Mouse (Mus musculus) hindbrain, postnatal 0 days (tissue): ENCODE results near the gene Glod4. TPM values are rescaled to one million over a fixed set of nuclear protein-coding genes. Genes with fewer than 3 reads are reported as not detected.

ENCODE experiments used
- ATAC-seq: fragments of 200-750 bp; cut with Nextera tagmentation; 2 replicates; pipeline ENCODE4 v1.8.0; 2017; ENCODE audit warnings: mild to moderate bottlenecking, moderate TSS enrichment, moderate library complexity
- DNase-seq: peaks from one replicate; pipeline ENCODE4 v3.0.0-alpha.2; 2015; ENCODE audit warnings: low spot score
- H3K27ac ChIP-seq: fragments of 300-500 bp; sonication (generic); 2 replicates; pipeline ENCODE4 v1.5.1; 2014; ENCODE audit warnings: mild to moderate bottlenecking
- H3K27me3 ChIP-seq: fragments of 300-500 bp; sonication (generic); 2 replicates; pipeline ENCODE4 v1.6.1; 2014; ENCODE audit warnings: low read length, mixed read lengths; ENCODE audit not compliant: insufficient read depth
- H3K36me3 ChIP-seq: fragments of 300-500 bp; sonication (generic); 2 replicates; pipeline ENCODE4 v1.6.1; 2014; ENCODE audit warnings: low read length, mixed read lengths; ENCODE audit not compliant: insufficient read depth
- H3K4me1 ChIP-seq: fragments of 300-500 bp; sonication (generic); 2 replicates; pipeline ENCODE4 v1.6.1; 2014; ENCODE audit warnings: antibody characterized with exemption, low read length, mixed read lengths; ENCODE audit not compliant: insufficient read depth
- H3K4me2 ChIP-seq: fragments of 300-500 bp; sonication (generic); 2 replicates; pipeline ENCODE4 v1.6.1; 2014; ENCODE audit warnings: low read depth, mild to moderate bottlenecking, low read length, moderate library complexity, mixed read lengths
- H3K4me3 ChIP-seq: fragments of 300-500 bp; sonication (generic); 2 replicates; pipeline ENCODE4 v1.5.1; 2014; ENCODE audit warnings: low read length
- H3K9ac ChIP-seq: fragments of 300-500 bp; sonication (generic); replicated peaks from 2 replicates; pipeline ENCODE4 v1.6.1; 2014; ENCODE audit warnings: mild to moderate bottlenecking, low read length, moderate library complexity, mixed read lengths
- H3K9me3 ChIP-seq: fragments of 300-500 bp; sonication (generic); 2 replicates; pipeline ENCODE4 v1.6.1; 2016; ENCODE audit warnings: low read length, mixed read lengths
- CTCF ChIP-seq: IDR thresholded peaks from 2 replicates; pipeline ENCODE4 v1.5.1; 2016; ENCODE audit warnings: antibody characterized with exemption, control low read depth, low read depth
- WGBS: fragments of 180-500 bp; shearing (Covaris S2); extraction: QIAGEN DNeasy Blood & Tissue Kit; methylation state at CpG from one replicate; pipeline ENCODE4 v1.1.7; 2014; 5-methylcytosine and 5-hydroxymethylcytosine counted together
- polyA plus RNA-seq: library from polyadenylated mRNA; unstranded; fragments of >200 nt; fragmentation: Nextera tagmentation; extraction: Ambion mirVana; gene quantifications from 2 replicates; pipeline ENCODE4 v1.2.1, GENCODE M21; 2015
- total RNA-seq: library from RNA; depleted of rRNA; stranded (reverse); fragments of >200 nt; gene quantifications from 2 replicates; pipeline ENCODE4 v1.2.3, GENCODE M21; 2014

Gene Glod4
- total and polyA plus RNA-seq, 2 experiments from 2014 or later = 34.2 to 118 TPM

DNA sequence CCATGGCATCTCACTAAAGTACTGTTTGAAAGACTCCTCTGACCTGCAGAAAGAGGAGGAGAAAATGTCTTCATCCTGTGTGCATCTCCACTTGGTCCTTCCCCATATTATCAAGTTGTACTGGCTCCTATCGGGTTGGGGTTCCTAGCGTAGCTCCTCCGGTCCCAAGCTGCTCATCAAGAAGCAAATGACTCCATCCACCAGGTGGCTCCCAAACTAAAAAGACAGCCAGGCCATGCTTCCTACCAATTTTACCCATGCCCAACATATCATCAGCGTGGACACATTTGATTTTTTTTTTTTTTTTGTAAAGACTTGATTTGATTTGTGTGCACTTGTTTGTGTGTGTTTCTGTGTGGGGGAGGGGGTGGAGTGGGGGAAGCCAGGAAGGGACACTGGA is 28.9 kb upstream of the Glod4 start:
- Histone ChIP-seq H3K27me3 (no peaks in the 10 kb centered on the region), H3K27ac (no peak overlapping the region), H3K4me2 (no peak overlapping the region), H3K4me1 (0 out of 2 replicates have a peak, but pooled peaks cover 5% of the 10 kb centered on the region), H3K9ac (no peak overlapping the region), H3K36me3 (no peaks in the 10 kb centered on the region), H3K9me3 (no peaks in the 10 kb centered on the region), H3K4me3 (no peak overlapping the region)
- 63% methylated on average over 4 of the region's 4 CpGs for WGBS
- DNase-seq (peak; percentile 63), ATAC-seq (no peak)
- TF ChIP-seq CTCF = peak; percentile 66

DNA sequence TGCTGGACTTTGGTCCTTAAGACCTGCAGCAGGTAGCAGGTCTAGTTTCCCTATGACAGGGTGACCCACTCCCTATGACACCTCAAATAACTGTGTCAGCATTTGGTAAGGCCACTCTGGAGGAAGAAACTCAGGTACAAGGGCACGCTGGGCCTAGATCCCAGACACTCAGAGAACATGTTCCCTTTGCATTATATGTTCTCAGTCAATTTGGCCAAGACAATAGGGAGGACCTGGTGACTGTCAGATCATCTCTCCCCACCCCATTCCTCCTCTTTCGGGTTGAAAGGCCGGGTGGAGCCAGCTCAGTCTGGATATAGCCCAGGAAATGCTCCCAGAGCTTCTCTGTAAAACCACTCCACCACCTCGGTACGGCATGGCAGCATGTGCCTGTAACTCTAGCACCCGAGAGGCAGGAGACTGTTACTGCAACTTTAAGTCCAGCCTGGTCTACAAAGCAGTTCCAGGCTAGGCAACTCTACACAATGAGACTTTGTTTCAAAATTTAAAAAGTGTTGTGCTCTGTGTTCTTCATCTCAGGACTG is 25.1 kb upstream of the Glod4 start:
- H3K9ac ChIP-seq = no peak overlapping the region
- WGBS = 42% methylated on average over 6 of the region's 6 CpGs
- TF ChIP-seq CTCF = peak; percentile 18; the same call in 1 of the 2 replicates

DNA sequence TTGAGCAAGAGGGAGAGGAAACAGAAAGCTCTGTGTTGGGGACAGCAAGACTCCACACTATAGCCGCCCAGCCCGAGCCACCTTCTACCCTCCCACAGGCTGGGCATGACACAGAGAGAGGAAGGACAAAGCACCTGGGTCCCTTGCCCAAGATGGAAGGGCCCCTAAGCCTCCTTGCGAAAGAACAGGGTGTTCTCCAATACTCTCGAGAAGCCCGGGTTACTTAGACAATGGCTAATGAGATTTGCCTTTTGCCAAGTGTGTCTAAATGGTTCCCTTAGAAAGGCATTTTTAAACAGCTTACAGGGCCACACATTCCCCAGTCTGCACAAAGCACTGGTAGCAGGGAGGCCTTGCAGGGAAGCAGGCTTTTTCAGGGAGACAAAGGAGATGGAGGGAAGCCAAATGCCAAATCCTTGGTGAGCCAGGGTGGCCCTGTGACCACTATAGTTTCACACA is 24.5 kb upstream of the Glod4 start:
- no peaks in the 10 kb centered on the region for H3K9me3 ChIP-seq
- peak; percentile 85 for ATAC-seq
- TF ChIP-seq CTCF = no peak
- no peaks in the 10 kb centered on the region for H3K36me3 ChIP-seq
- no peaks in the 10 kb centered on the region for H3K27me3 ChIP-seq
- peak overlapping the region; percentile 60 for H3K27ac ChIP-seq
- 22% methylated on average over 5 of the region's 5 CpGs for WGBS
- no peak overlapping the region for H3K4me3 ChIP-seq
- no peak overlapping the region for H3K4me2 ChIP-seq
- no peak overlapping the region for H3K9ac ChIP-seq
- H3K4me1 ChIP-seq = 0 out of 2 replicates have a peak, but pooled peaks cover 5% of the 10 kb centered on the region
- peak; percentile 66 for DNase-seq

More for the DNA sequence above, 25.1 kb upstream of the Glod4 start:
- no peak overlapping the region for H3K4me3 ChIP-seq
- H3K36me3 ChIP-seq = no peaks in the 10 kb centered on the region
- peak overlapping the region; percentile 60 for H3K27ac ChIP-seq
- no peak overlapping the region for H3K4me2 ChIP-seq
- H3K27me3 ChIP-seq = no peaks in the 10 kb centered on the region
- H3K4me1 ChIP-seq = 0 out of 2 replicates have a peak, but pooled peaks cover 5% of the 10 kb centered on the region
- no peaks in the 10 kb centered on the region for H3K9me3 ChIP-seq
- DNase-seq = no peak
- no peak for ATAC-seq

DNA sequence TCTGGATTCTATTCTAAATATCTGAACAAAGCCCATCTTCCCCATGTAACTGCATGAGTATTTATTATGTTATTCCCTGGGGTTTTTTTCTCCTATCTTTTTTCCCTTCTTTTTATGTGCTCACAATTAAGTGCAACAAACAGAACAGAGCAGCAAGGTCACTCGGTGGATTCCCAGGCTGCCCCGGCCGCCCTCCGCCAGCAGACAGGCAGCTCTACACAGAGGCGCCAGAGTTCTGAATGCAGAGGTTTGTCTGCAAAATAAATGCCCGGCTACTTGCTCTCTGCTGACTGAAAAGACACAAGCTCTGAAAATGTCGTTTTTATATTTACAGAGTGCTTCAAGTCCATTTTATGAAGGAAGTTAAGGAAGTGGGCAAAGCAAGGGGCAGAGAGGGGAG is 24.0 kb upstream of the Glod4 start:
- Histone ChIP-seq H3K27me3 (no peaks in the 10 kb centered on the region), H3K4me3 (no peak overlapping the region), H3K27ac (peak overlapping the region; percentile 60), H3K36me3 (no peaks in the 10 kb centered on the region), H3K9me3 (no peaks in the 10 kb centered on the region), H3K9ac (no peak overlapping the region), H3K4me1 (0 out of 2 replicates have a peak, but pooled peaks cover 5% of the 10 kb centered on the region), H3K4me2 (no peak overlapping the region)
- no peak for TF ChIP-seq CTCF
- 28% methylated on average over 7 of the region's 7 CpGs for WGBS
- DNase-seq = no peak
- no peak for ATAC-seq

DNA sequence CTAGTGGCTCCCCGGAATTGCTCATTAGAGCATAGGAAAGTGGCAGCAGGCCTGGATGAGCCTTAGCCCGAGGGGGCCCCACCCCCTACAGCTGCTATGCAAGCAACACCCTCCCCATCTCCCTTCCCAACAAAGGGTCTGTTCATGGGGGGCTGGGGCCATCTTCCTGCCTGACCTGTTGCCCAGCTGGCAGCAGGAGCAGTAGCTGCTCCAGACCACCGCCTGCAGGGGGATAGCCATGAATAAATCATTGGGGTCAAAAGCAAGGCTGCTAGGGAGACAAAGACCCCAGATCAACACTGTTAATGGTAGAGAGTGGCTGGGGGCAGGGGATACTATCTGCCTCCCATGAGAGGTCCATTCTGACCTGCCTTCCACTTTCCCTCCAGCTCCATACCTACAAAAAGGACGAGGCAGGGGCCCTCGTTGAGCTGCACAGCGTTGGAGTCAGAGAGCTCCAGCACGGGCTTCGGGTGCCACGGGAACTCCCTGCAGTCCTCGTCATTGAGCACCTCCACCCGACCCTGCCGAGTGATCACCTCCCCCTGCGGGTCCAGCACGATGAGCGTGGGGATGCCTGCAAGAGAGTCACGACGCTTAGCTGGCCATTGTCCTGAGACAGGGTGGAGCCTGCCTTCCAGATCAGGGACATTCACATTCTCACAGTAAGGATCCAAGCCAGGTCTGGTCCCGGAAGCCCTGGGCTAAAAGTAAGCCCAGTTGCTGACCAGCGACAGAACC is 19.3 kb upstream of the Glod4 start:
- H3K4me2 ChIP-seq = no peak overlapping the region
- no peak overlapping the region for H3K27ac ChIP-seq
- no peak overlapping the region for H3K4me3 ChIP-seq
- DNase-seq (peak; percentile 36), ATAC-seq (peak; percentile 50; the same call in 1 of the 2 replicates)
- H3K9ac ChIP-seq = no peak overlapping the region
- WGBS = 12% methylated on average over 19 of the region's 19 CpGs
- peaks cover 13% of the 10 kb centered on the region for H3K4me1 ChIP-seq
- TF ChIP-seq CTCF = 0 out of 2 replicates have a peak, but pooled peaks have one; percentile 4
- no peaks in the 10 kb centered on the region for H3K9me3 ChIP-seq
- H3K36me3 ChIP-seq = no peaks in the 10 kb centered on the region
- no peaks in the 10 kb centered on the region for H3K27me3 ChIP-seq

DNA sequence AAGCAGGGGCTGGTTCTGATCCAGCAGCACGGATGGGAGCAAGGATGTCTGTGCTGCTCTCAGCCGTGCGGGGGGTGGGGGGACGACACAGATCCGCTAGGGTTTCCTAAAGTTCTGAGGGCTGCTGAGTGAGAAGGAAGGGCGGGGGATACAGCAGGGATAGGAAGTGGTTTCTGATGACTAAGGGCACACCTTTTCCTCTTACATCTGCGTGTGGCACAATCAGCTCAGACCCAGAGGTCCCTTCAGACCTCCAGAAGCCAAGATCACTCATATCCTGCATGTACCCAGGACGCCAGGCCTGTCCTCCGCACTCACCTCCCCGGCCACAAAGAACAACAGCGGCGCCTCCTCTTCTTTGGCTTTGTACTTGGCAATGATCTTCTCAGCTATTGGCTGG is 17.7 kb upstream of the Glod4 start:
- no peaks in the 10 kb centered on the region for H3K27me3 ChIP-seq
- H3K4me1 ChIP-seq = peaks cover 10% of the 10 kb centered on the region
- 59% methylated on average over 12 of the region's 12 CpGs for WGBS
- DNase-seq (no peak), ATAC-seq (0 out of 2 replicates have a peak, but pooled peaks have one; percentile 33)
- no peak overlapping the region for H3K4me3 ChIP-seq
- no peaks in the 10 kb centered on the region for H3K9me3 ChIP-seq
- TF ChIP-seq CTCF = no peak
- H3K27ac ChIP-seq = no peak overlapping the region
- H3K36me3 ChIP-seq = no peaks in the 10 kb centered on the region
- H3K9ac ChIP-seq = no peak overlapping the region; the same call in 1 of the 2 replicates
- H3K4me2 ChIP-seq = no peak overlapping the region
